Mouse (Mus musculus): ENCODE measurements around the gene Map3k20.

DNA sequence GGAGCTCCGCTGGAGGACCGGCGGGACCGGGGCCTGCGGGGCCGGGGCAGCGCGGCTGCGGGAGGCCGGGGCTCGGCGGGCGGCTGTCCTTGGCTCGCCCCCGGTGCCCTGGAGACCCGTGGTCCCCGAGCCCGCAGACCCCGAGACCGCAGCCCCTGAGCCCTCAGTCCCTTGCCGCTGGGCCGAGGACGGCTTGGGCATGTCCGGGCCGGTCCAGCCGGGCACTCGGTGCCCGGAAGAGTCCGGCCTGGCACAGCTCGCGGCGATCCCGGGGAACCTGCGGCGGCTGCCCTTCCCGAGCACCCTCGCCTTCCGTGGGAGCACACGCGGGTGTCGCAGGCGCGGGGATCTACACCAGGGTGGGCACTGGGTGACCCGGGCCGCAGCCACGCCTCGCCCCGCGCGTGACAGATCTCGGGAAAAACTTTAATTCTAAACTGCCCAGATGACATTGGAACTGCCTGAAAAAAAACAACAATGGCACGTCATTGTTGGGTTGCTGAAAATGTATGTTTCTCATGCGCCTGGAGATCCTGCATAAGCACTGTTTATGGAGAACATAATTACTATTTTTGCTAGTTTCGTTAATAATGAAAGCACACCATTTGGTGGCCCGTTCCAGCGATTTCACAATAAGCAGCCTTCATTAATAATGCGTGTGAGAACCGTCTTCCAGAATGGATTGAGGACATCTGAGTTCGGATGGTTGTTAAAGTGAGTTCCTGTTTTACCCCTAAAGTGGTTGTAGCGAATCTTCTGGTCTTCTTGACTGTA lies 638 bp downstream of the Map3k20 start:
- TF ChIP-seq POLR2A (IDR thresholded peaks at IDR 0.05; ENCODE audit: borderline replicate concordance, control insufficient read depth, low read depth, low read length) (no peak), CTCF (IDR thresholded peaks at IDR 0.05; ENCODE audit: control insufficient read depth, insufficient read depth, low read length) (no peak)

Data from bone marrow, adult 2 months (tissue).